ENCODE assay signal across 19 mouse cellular contexts in genomic region chr5:100916416-100916815, GRCm38 (mm10).
DNase-seq lines count a peak whose midpoint lies in the region; TF ChIP-seq lines count a peak whose summit lies in the region.
"Had no signal": no experiment of that assay in that cellular context is flagged by ENCODE, and none has a peak within 500 bp of the region (broad histone marks: within the 10 kb centered on the region; RNA-seq: fewer than 3 reads in every experiment).

No protein-coding gene starts in this region.

- no peaks in the 10 kb centered on the region for H3K4me1 ChIP-seq in heart, adult 2 months (ENCODE audit: control insufficient read depth, insufficient read depth, low read length)
- H3K4me1 ChIP-seq: embryonic facial prominence, embryonic 10.5 days; forebrain, embryonic 15.5 days; midbrain, embryonic 10.5 days had no signal

- no peak overlapping the region for H3K9ac ChIP-seq in heart, adult 2 months (ENCODE audit: low read depth, low read length)
- H3K9ac ChIP-seq: forebrain, embryonic 15.5 days; hindbrain, embryonic 12.5 days had no signal

- TF ChIP-seq EP300 in heart, adult 2 months (IDR thresholded peaks at IDR 0.05; ENCODE audit: insufficient read depth, low read depth, low read length): no peak

- 12% methylated on average over 8 of the region's 8 CpGs for WGBS in large intestine, adult 2 months
- 54% methylated on average over 8 of the region's 8 CpGs for WGBS in heart, adult 2 months

- H3K27me3 ChIP-seq in heart, adult 2 months (ENCODE audit: control insufficient read depth, insufficient read depth, low read length): no peaks in the 10 kb centered on the region

- no peaks in the 10 kb centered on the region for H3K79me2 ChIP-seq in heart, adult 2 months (replicated peaks; ENCODE audit: control insufficient read depth, insufficient read depth, low read length)

- peak; percentile 16 for DNase-seq in thymus, postnatal 0 days (ENCODE audit: low spot score)
- DNase-seq in thymus, postnatal 14 days: no peak
- peak; percentile 86 for DNase-seq in T-cell, adult 2 months (ENCODE audit: low spot score)
- peak; percentile 73 for DNase-seq in large intestine, adult 2 months (ENCODE audit: low read depth, low spot score)
- no peak for DNase-seq in heart, adult 2 months
- no peak for DNase-seq in kidney, adult 11 months
- DNase-seq in ovary, postnatal 10 days (ENCODE audit: low spot score): no peak
- DNase-seq: adrenal gland, postnatal 36 days; cerebellum, postnatal 10 days; kidney, adult 8-10 months; kidney, postnatal 36 days; layer of hippocampus, postnatal 36 days; right cerebral cortex, adult 18-20 months; spleen, adult 18-20 months had no signal

- TF ChIP-seq CTCF in heart, adult 2 months (IDR thresholded peaks at IDR 0.05): no peak

- intact Hi-C loops in heart, adult 2 months (cut with DNase I): no loop called here

- no peak overlapping the region for H3K27ac ChIP-seq in heart, adult 2 months
- H3K27ac ChIP-seq: embryonic facial prominence, embryonic 10.5 days; forebrain, embryonic 15.5 days; hindbrain, embryonic 12.5 days; midbrain, embryonic 10.5 days had no signal

- H3K36me3 ChIP-seq in heart, adult 2 months (ENCODE audit: control insufficient read depth, insufficient read depth, low read length): no peaks in the 10 kb centered on the region
- H3K36me3 ChIP-seq: embryonic facial prominence, embryonic 10.5 days; forebrain, embryonic 15.5 days; hindbrain, embryonic 12.5 days; midbrain, embryonic 10.5 days had no signal

- TF ChIP-seq POLR2A in heart, adult 2 months (IDR thresholded peaks at IDR 0.05; ENCODE audit: insufficient read depth, low read depth, low read length): no peak

- H3K4me3 ChIP-seq in heart, adult 2 months: no peak overlapping the region
- H3K4me3 ChIP-seq: embryonic facial prominence, embryonic 10.5 days; erythroblast, embryonic 14.5 days; forebrain, embryonic 15.5 days; hindbrain, embryonic 12.5 days; midbrain, embryonic 10.5 days had no signal

Comparison
In these comparisons a context has a peak if more than half of its experiments do, and no peak if none do; other contexts are left out.
1. DNase-seq: peak in thymus, postnatal 0 days (single experiment), T-cell, adult 2 months (single experiment) and large intestine, adult 2 months (single experiment); none in thymus, postnatal 14 days (single experiment), heart, adult 2 months (0 of 2), kidney, adult 11 months (single experiment) and ovary, postnatal 10 days (single experiment).